Mouse (Mus musculus) c-Kit-positive CD71-positive TER-119-negative erythroid progenitor cells, embryonic 14.5 days (primary cell): ENCODE measurements around the gene Nmrk2.

Source experiments
- DNase-seq: peaks from one replicate; pipeline ENCODE4 v3.0.0-alpha.2; 2013; ENCODE audit warnings: low read depth

The Nmrk2 gene

DNA sequence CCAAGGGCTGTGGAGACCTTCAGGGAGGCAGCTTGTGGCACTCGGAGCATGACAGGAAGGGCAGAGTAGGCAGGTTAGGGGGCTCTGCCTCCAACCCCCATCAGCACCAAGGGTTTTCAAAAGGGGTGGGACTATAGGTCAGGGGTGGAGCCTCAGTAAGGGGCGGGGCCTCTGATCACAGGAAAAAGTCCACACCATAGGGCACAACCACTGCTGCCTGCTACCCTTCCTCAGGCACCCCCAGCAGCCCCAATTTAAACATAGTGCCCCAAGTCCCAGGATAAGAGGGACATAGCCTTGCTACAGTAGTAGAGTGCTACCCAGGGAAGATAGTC is 39.6 kb downstream of the Nmrk2 start:
- DNase-seq, result no peak

GRCm38 (mm10) chr10:81161602-81162317 is 40.1 kb downstream of the Nmrk2 start:
- no peak for DNase-seq

DNA sequence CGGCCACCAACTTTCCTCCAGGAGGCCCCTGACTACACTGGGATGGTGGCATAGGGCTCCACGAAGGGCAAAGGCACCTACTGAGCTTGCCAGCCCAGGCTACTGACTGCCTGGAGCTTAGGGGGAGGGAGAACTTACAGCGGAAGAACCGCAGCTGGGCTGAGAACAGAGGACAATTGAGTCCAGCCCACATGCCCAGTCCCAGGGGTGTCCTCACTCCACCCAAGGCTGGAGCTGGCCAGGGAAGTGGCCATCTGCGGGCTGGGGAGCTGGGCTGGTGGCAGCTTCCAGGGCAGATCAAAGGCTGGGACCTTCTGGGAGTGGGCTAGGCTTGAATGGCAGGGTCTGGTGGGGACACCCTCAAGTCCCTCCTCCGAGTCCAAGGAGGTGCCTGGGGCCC is 47.1 kb downstream of the Nmrk2 start:
- DNase-seq, result no peak

DNA sequence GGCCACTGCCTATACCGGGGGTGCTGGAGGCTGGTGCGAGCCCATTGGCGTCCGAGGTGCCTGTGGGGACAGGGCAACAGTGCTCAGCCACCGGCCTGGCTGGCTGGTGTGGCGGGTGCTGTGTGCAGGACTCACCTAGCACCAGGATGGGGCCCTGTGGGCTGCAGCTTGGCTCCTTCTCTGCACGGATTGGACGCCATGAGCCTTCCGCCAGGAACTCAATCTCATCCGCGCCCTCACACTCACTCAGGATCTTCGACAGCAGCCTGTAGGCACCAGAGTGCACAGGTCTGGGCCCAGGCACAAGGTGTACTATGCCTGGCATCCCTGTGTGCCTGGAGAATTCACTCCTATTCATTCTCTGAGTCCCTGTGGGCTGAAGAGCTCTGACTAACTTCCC is 47.5 kb downstream of the Nmrk2 start:
- DNase-seq, result no peak

DNA sequence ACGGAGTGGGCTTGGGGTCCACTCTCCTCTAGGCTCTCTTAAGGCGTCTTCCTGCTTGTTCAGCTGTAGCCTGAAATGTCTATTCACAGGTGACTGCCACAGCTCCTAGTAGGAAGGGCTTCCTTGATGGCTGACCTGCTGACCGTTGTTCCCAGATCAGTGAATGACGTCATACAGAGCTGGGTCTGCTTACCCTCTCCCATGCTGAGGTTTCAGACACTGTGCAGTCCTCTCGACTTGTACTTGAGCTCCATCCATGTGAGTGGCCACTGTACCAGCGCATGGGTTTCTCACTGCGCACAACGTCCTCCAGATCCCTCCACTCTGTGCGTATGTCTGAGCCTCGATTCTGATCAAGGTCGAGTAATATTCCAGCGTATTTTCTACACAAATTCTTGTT is 49.2 kb downstream of the Nmrk2 start:
- no peak for DNase-seq

GRCm38 (mm10) chr10:81151261-81151660 is 50.6 kb downstream of the Nmrk2 start:
- DNase-seq, result no peak
